Mouse (Mus musculus): ENCODE measurements around the gene Clstn2. TPM values are rescaled to one million over a fixed set of nuclear protein-coding genes. Genes with fewer than 3 reads are reported as not detected.

The Clstn2 gene
- polyA plus RNA-seq, 1 experiment from 2014 or later = 19.6 TPM

DNA sequence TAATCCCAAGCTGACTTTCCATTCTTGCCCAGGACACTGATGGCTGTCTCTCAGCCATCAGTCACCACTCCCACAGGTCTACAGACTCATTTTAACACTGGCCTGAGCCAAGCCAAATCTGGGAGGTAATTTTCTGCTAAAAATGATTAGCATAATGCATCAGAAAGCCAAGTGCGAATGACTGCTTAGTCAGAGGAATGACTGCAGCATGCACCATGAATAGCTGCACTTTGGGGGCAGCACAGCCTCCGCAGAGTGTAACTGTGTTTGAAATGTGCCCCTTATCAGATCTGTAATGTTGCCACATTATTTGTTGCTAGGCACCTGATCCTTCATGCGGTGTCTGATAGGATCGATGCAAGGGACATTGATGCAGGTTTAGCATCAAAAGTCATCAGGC lies 269.9 kb downstream of the Clstn2 start:
- H3K9me3 ChIP-seq (ENCODE audit: control insufficient read depth, low read length) = no peaks in the 10 kb centered on the region
- 76% methylated on average over 4 of the region's 4 CpGs for WGBS
- no peaks in the 10 kb centered on the region for H3K36me3 ChIP-seq (replicated peaks; ENCODE audit: control insufficient read depth, insufficient read depth)
- no peaks in the 10 kb centered on the region for H3K27me3 ChIP-seq (ENCODE audit: control insufficient read depth, insufficient read depth, low read length)
- no peak overlapping the region for H3K4me3 ChIP-seq (replicated peaks; ENCODE audit: low read length)
- H3K9ac ChIP-seq = no peak overlapping the region
- no peak for DNase-seq (ENCODE audit: low spot score)
- H3K27ac ChIP-seq = no peak overlapping the region
- no peak for ATAC-seq (ENCODE audit: low FRiP score)
- no peak overlapping the region for H3K4me2 ChIP-seq (replicated peaks)
- no peaks in the 10 kb centered on the region for H3K4me1 ChIP-seq (replicated peaks; ENCODE audit: control insufficient read depth, insufficient read depth, low read length)

DNA sequence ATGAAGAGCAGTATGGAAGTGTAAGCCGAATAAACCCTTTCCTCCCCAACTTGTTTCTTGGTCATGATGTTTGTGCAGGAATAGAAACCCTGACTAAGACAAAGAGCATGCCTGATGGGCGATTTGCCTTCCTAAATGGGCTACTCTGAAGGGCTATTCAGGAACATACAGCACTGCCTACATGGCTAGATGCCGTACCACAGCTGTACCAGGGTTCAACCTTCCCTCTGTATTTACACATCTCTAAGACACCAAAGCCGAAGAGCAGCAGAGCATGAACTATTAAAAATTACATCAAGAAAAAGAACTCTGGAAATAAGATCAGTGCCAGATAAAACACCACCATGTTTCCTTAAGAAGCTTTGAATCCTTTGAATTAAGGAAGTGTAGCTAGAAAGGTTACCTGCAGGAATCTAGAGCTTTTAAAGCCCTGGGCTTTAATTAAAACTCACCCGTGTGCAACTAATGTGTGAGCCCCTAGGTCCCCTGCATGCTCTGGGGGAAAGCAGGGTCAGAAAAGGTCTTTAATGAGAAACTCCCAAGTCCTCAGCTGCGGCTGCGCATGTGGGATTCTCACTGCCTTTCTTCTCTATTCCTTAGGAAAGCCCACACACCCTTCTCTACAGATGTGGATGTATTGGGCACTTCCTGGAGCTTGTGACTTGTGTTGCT lies 277.2 kb downstream of the Clstn2 start:
- no peak for ATAC-seq (ENCODE audit: low FRiP score)
- Histone ChIP-seq H3K27me3 (ENCODE audit: control insufficient read depth, insufficient read depth, low read length) (no peaks in the 10 kb centered on the region), H3K36me3 (replicated peaks; ENCODE audit: control insufficient read depth, insufficient read depth) (no peaks in the 10 kb centered on the region), H3K27ac (no peak overlapping the region), H3K9me3 (ENCODE audit: control insufficient read depth, low read length) (no peaks in the 10 kb centered on the region), H3K4me1 (replicated peaks; ENCODE audit: control insufficient read depth, insufficient read depth, low read length) (no peaks in the 10 kb centered on the region), H3K4me3 (replicated peaks; ENCODE audit: low read length) (no peak overlapping the region), H3K4me2 (replicated peaks) (no peak overlapping the region), H3K9ac (no peak overlapping the region)
- DNase-seq (ENCODE audit: low spot score) = no peak
- WGBS = 76% methylated on average over 7 of the region's 7 CpGs

DNA sequence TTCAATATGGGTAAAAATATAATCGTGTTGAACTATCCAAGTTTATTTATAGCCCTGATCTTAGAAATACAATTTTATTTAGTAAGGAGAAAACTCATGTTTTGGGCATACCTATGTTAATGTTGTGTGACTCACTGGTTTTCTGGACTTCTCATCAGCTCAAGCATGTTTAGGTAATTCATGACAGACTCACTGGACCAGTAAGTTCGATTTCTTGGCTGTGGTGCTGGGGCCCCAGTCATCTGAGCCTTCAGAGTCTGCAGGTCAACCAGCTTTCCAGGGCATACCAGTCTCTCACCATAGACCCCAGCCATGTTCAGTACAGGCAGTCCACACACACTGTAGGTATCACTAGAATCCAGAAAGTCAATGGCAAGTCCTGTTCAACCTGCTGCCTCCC lies 279.3 kb downstream of the Clstn2 start:
- Histone ChIP-seq H3K9ac (no peak overlapping the region), H3K27me3 (ENCODE audit: control insufficient read depth, insufficient read depth, low read length) (no peaks in the 10 kb centered on the region), H3K4me1 (replicated peaks; ENCODE audit: control insufficient read depth, insufficient read depth, low read length) (no peaks in the 10 kb centered on the region), H3K4me3 (replicated peaks; ENCODE audit: low read length) (no peak overlapping the region), H3K36me3 (replicated peaks; ENCODE audit: control insufficient read depth, insufficient read depth) (no peaks in the 10 kb centered on the region), H3K4me2 (replicated peaks) (no peak overlapping the region), H3K9me3 (ENCODE audit: control insufficient read depth, low read length) (no peaks in the 10 kb centered on the region), H3K27ac (no peak overlapping the region)
- ATAC-seq (ENCODE audit: low FRiP score) = no peak
- 73% methylated on average over 2 of the region's 2 CpGs for WGBS
- no peak for DNase-seq (ENCODE audit: low spot score)

DNA sequence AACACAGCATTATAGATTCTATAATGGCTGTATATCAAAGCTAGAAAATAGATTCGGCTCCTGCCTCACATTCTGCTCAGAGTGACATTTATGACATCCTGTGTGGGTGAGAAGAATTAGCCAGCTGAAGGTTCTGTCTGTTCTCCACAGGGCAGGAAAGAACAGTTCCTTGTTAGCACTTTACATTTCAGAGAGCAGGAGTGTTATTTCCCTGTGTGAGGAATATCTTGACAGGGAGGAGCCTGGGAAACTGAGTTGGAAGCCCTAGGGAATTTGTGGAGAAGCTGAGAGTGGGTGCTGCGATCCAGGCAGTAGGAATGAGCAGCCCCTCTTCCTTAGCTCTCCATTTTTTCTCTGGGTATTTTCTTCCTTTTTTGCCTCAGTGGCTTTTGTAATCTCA lies 286.4 kb downstream of the Clstn2 start:
- no peak overlapping the region for H3K4me2 ChIP-seq (replicated peaks)
- no peak overlapping the region for H3K27ac ChIP-seq
- H3K4me1 ChIP-seq (replicated peaks; ENCODE audit: control insufficient read depth, insufficient read depth, low read length) = no peaks in the 10 kb centered on the region
- WGBS = 84% methylated on average over 2 of the region's 2 CpGs
- DNase-seq (ENCODE audit: low spot score) (no peak), ATAC-seq (ENCODE audit: low FRiP score) (no peak)
- no peak overlapping the region for H3K9ac ChIP-seq
- no peaks in the 10 kb centered on the region for H3K27me3 ChIP-seq (ENCODE audit: control insufficient read depth, insufficient read depth, low read length)
- H3K4me3 ChIP-seq (replicated peaks; ENCODE audit: low read length) = no peak overlapping the region
- no peaks in the 10 kb centered on the region for H3K36me3 ChIP-seq (replicated peaks; ENCODE audit: control insufficient read depth, insufficient read depth)
- no peaks in the 10 kb centered on the region for H3K9me3 ChIP-seq (ENCODE audit: control insufficient read depth, low read length)

DNA sequence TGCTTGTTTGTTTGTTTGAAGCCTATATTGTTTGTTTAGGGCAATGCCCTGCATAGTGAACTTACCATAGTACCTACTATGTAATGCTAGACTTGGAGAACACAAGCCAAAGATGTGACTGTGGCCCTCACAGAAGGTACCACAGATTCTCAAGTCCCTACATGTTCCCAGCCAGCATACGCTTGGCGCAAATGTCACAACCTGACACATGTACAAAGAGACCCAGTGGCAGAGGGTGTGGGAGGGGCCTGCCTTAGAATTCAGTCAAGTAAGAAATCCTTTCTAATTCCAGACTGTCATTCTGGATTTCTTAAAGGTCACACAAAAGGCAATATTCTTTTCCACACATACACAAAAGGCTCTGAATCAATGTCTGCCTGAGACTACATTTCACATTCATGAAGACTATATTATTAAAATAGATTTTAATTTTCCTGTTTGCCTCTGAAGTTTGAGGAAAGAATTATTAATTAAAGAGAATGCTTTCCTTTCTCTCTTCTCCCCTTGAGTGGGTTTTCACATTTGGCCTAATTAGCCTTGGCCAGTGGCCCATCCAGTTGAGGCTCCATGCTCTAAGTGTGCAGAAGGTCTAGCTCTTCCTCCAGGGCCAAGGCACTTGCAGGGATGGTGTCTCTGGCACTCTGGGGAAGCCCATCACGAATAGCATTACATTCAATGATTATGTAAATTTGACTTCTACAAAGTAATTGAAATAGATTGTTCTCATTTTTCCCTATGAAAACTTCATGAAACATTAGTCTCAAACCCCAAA lies 305.1 kb downstream of the Clstn2 start:
- Histone ChIP-seq H3K9me3 (ENCODE audit: control insufficient read depth, low read length) (no peaks in the 10 kb centered on the region), H3K27ac (no peak overlapping the region), H3K9ac (no peak overlapping the region), H3K27me3 (ENCODE audit: control insufficient read depth, insufficient read depth, low read length) (no peaks in the 10 kb centered on the region), H3K4me1 (replicated peaks; ENCODE audit: control insufficient read depth, insufficient read depth, low read length) (no peaks in the 10 kb centered on the region; the same call in 1 of the 2 replicates), H3K36me3 (replicated peaks; ENCODE audit: control insufficient read depth, insufficient read depth) (no peaks in the 10 kb centered on the region), H3K4me2 (replicated peaks) (no peak overlapping the region), H3K4me3 (replicated peaks; ENCODE audit: low read length) (no peak overlapping the region)
- WGBS = 52% methylated on average over 3 of the region's 3 CpGs
- ATAC-seq (ENCODE audit: low FRiP score) (no peak), DNase-seq (ENCODE audit: low spot score) (no peak)

DNA sequence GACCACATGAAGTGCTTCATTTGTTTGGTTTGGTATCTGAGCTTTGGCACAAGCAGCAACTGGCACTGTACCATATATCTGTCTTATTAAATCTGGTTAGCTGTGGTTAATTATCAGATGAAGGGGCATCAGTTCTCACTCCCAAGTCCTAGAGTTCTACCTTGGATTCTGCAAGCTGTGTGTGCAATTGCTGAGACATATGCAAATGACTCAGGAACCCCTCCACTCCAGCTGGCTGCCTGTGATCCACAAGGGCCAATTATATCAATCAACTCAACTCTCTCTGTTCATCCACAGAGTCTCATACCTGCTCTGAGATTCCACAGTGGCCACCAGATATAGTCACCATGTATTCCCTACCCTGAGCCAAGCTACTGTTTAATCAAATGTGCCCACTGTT lies 315.3 kb downstream of the Clstn2 start:
- Histone ChIP-seq H3K4me3 (replicated peaks; ENCODE audit: low read length) (no peak overlapping the region), H3K4me2 (replicated peaks) (no peak overlapping the region), H3K9me3 (ENCODE audit: control insufficient read depth, low read length) (no peaks in the 10 kb centered on the region), H3K27ac (no peak overlapping the region), H3K36me3 (replicated peaks; ENCODE audit: control insufficient read depth, insufficient read depth) (no peaks in the 10 kb centered on the region), H3K9ac (no peak overlapping the region), H3K4me1 (replicated peaks; ENCODE audit: control insufficient read depth, insufficient read depth, low read length) (no peaks in the 10 kb centered on the region), H3K27me3 (ENCODE audit: control insufficient read depth, insufficient read depth, low read length) (no peaks in the 10 kb centered on the region)
- DNase-seq (ENCODE audit: low spot score) (no peak), ATAC-seq (ENCODE audit: low FRiP score) (no peak)

DNA sequence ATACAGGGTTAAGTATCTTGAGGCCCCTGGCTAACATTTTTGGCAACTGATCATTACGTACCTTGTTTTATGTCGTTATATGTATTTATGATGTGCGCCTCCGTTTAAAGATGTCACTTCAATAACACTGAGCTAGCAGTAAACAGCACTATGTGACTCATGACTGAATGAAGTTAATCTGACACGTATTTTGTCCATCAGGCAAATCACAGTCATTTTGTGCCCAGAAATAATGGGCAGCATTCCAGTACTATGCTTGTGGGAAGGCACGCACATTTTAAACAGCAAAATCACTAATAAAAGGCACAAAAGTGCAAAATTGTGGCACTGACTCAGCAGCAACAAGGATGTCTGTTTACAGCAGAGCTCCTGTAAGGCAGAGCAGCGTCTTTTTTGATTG lies 316.0 kb downstream of the Clstn2 start:
- H3K4me2 ChIP-seq (replicated peaks) = no peak overlapping the region
- H3K9me3 ChIP-seq (ENCODE audit: control insufficient read depth, low read length) = no peaks in the 10 kb centered on the region
- H3K36me3 ChIP-seq (replicated peaks; ENCODE audit: control insufficient read depth, insufficient read depth) = no peaks in the 10 kb centered on the region
- no peaks in the 10 kb centered on the region for H3K4me1 ChIP-seq (replicated peaks; ENCODE audit: control insufficient read depth, insufficient read depth, low read length)
- H3K9ac ChIP-seq = no peak overlapping the region
- DNase-seq (ENCODE audit: low spot score) = no peak
- no peak overlapping the region for H3K4me3 ChIP-seq (replicated peaks; ENCODE audit: low read length)
- no peaks in the 10 kb centered on the region for H3K27me3 ChIP-seq (ENCODE audit: control insufficient read depth, insufficient read depth, low read length)
- no peak for ATAC-seq (ENCODE audit: low FRiP score)
- 72% methylated on average over 7 of the region's 7 CpGs for WGBS
- H3K27ac ChIP-seq = no peak overlapping the region

DNA sequence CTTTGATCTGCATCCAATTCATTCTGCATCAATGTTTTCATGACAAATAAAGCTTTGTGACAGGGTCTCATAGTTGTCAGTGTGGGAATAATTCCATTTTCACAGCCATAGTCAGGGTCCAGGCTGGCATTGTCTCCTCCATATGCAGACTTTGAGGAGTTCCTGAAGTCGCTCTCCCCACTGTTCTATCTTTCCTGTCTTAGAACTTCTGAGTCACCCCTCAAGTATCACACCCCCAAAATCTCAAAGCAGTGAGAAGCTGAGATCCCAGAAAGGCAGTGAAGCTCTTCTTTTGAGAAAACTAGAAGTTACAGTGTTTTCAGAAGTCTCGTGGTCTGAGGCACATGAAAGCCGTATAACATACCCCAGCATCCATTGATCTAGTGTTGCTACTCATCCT lies 320.1 kb downstream of the Clstn2 start:
- H3K27ac ChIP-seq = no peak overlapping the region
- DNase-seq (ENCODE audit: low spot score) = no peak
- no peak overlapping the region for H3K4me3 ChIP-seq (replicated peaks; ENCODE audit: low read length)
- no peak overlapping the region for H3K4me2 ChIP-seq (replicated peaks)
- 90% methylated on average over 3 of the region's 3 CpGs for WGBS
- H3K27me3 ChIP-seq (ENCODE audit: control insufficient read depth, insufficient read depth, low read length) = no peaks in the 10 kb centered on the region
- no peak overlapping the region for H3K9ac ChIP-seq
- H3K36me3 ChIP-seq (replicated peaks; ENCODE audit: control insufficient read depth, insufficient read depth) = no peaks in the 10 kb centered on the region
- no peaks in the 10 kb centered on the region for H3K4me1 ChIP-seq (replicated peaks; ENCODE audit: control insufficient read depth, insufficient read depth, low read length)
- no peak for ATAC-seq (ENCODE audit: low FRiP score)
- no peaks in the 10 kb centered on the region for H3K9me3 ChIP-seq (ENCODE audit: control insufficient read depth, low read length)

DNA sequence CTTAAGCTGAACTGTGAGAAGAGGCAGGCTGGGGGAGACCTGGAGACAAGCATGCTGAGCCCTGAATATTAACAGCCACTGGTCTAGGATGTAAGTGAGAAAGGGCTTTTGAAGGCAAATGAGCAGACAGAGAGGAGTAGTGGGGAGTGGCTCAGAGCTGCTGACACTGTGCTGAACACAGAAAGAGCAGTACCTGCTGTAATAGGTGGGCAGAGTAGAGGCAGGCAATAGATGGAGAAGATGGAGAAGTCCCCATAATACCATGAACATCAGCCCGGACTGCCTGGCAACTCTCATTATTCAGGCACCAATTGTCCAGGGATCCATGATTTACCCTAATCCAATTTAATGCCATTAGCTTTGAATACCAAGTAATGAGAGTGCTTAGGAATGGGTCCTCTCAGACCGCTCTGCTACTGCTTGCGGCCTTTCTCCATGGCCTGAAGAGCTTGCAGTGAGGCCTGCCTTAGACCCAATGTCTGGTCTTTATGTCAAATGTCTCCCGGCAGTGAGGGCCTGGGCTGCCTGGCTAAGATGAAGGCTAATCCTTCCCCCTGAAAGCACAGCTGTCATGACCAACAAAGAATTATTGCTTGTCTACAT lies 329.0 kb downstream of the Clstn2 start:
- Histone ChIP-seq H3K27me3 (ENCODE audit: control insufficient read depth, insufficient read depth, low read length) (no peaks in the 10 kb centered on the region), H3K9ac (no peak overlapping the region), H3K4me3 (replicated peaks; ENCODE audit: low read length) (no peak overlapping the region), H3K9me3 (ENCODE audit: control insufficient read depth, low read length) (no peaks in the 10 kb centered on the region), H3K36me3 (replicated peaks; ENCODE audit: control insufficient read depth, insufficient read depth) (no peaks in the 10 kb centered on the region), H3K4me2 (replicated peaks) (no peak overlapping the region), H3K27ac (no peak overlapping the region), H3K4me1 (replicated peaks; ENCODE audit: control insufficient read depth, insufficient read depth, low read length) (peaks cover 9% of the 10 kb centered on the region)
- DNase-seq (ENCODE audit: low spot score) (no peak), ATAC-seq (ENCODE audit: low FRiP score) (0 out of 2 replicates have a peak, but pooled peaks have one; percentile 11)
- WGBS = 52% methylated on average over 4 of the region's 4 CpGs

Data from hindbrain, embryonic 14.5 days (tissue).